Mouse (Mus musculus): ENCODE results near the gene Erc1.
"Not testable (repeated sequence)": the region's sequence is repeated elsewhere in the genome, so short reads cannot be mapped to it uniquely, and the experiment has no call there.

The Erc1 gene

GRCm38 (mm10) chr6:119848034-119848695 lies at the start of gene Erc1:
TSS of gene Erc1 (minus strand) at chr6:119848167.
- DNase-seq (ENCODE audit: low spot score) = peak; percentile 84

- DNase-seq (ENCODE audit: low spot score) = no peak
These were observed 44.7 kb upstream of the Erc1 start for GRCm38 (mm10) chr6:119892711-119893110.

GRCm38 (mm10) chr6:119883151-119883550 lies 35.2 kb upstream of the Erc1 start:
- no peak for DNase-seq (ENCODE audit: low spot score)

GRCm38 (mm10) chr6:119864341-119865034 lies 16.5 kb upstream of the Erc1 start:
- peak; percentile 45 for DNase-seq (ENCODE audit: low spot score)

- DNase-seq (ENCODE audit: low spot score) = no peak
These were observed 13.6 kb upstream of the Erc1 start for GRCm38 (mm10) chr6:119861519-119861918.

- DNase-seq (ENCODE audit: low spot score) = no peak
These were observed 12.3 kb upstream of the Erc1 start for GRCm38 (mm10) chr6:119860236-119860635.

- no peak for DNase-seq (ENCODE audit: low spot score)
These were observed 7.5 kb upstream of the Erc1 start for GRCm38 (mm10) chr6:119855471-119855870.

GRCm38 (mm10) chr6:119854156-119854555 lies 6.2 kb upstream of the Erc1 start:
- no peak for DNase-seq (ENCODE audit: low spot score)

GRCm38 (mm10) chr6:119849858-119850257 lies 1.9 kb upstream of the Erc1 start:
- DNase-seq (ENCODE audit: low spot score) = no peak

- no peak for DNase-seq (ENCODE audit: low spot score)
These were observed 1.4 kb upstream of the Erc1 start for GRCm38 (mm10) chr6:119849348-119849709.

- DNase-seq (ENCODE audit: low spot score) = no peak
These were observed 855 bp upstream of the Erc1 start for GRCm38 (mm10) chr6:119848696-119849347.

- peak; percentile 19 for DNase-seq (ENCODE audit: low spot score)
These were observed 391 bp downstream of the Erc1 start for GRCm38 (mm10) chr6:119847518-119848033.

GRCm38 (mm10) chr6:119846751-119847517 lies 1.0 kb downstream of the Erc1 start:
- no peak for DNase-seq (ENCODE audit: low spot score)

GRCm38 (mm10) chr6:119829951-119830350 lies 18.0 kb downstream of the Erc1 start:
- no peak for DNase-seq (ENCODE audit: low spot score)

- no peak for DNase-seq (ENCODE audit: low spot score)
These were observed 19.8 kb downstream of the Erc1 start for GRCm38 (mm10) chr6:119828165-119828564.

GRCm38 (mm10) chr6:119826701-119827100 lies 21.3 kb downstream of the Erc1 start:
- no peak for DNase-seq (ENCODE audit: low spot score)

GRCm38 (mm10) chr6:119822216-119822615 lies 25.8 kb downstream of the Erc1 start:
- DNase-seq (ENCODE audit: low spot score) = no peak

GRCm38 (mm10) chr6:119821158-119821557 lies 26.8 kb downstream of the Erc1 start:
- no peak for DNase-seq (ENCODE audit: low spot score)

- no peak for DNase-seq (ENCODE audit: low spot score)
These were observed 29.4 kb downstream of the Erc1 start for GRCm38 (mm10) chr6:119818541-119818940.

- no peak for DNase-seq (ENCODE audit: low spot score)
These were observed 32.5 kb downstream of the Erc1 start for GRCm38 (mm10) chr6:119815426-119815825.

- not testable (repeated sequence) for DNase-seq (ENCODE audit: low spot score)
These were observed 34.9 kb downstream of the Erc1 start for GRCm38 (mm10) chr6:119813055-119813454.

Data from left cerebral cortex, adult 11 months (tissue).